Mouse (Mus musculus): ENCODE data around the gene Vmn2r-ps130.
"Not testable (repeated sequence)": the region's sequence is repeated elsewhere in the genome, so short reads cannot be mapped to it uniquely, and the experiment has no call there.

Vmn2r-ps130 gene

GRCm38 (mm10) chr17:23060866-23061265 lies at the start of gene Vmn2r-ps130:
Gene Vmn2r-ps130 (plus strand): TSS chr17:23061166.
- DNase-seq, result not testable (repeated sequence)
